Mouse (Mus musculus) liver, adult 10 weeks (tissue): Measurements from ENCODE around the gene Tradd. TPM values are rescaled to one million over a fixed set of nuclear protein-coding genes. Genes with fewer than 3 reads are reported as not detected.

ENCODE experiments used
- polyA plus RNA-seq: library from polyadenylated mRNA; stranded (reverse); fragments of 350-450 nt; fragmentation: Illumina TruSeq; extraction: RNeasy Lipid Tissue Mini Kit (QIAGEN cat#74804); gene quantifications from one replicate; pipeline ENCODE4 v1.2.3, GENCODE M21; 2014; ENCODE audit warnings: low read depth, low replicate concordance

Tradd gene
- polyA plus RNA-seq: 0.82 TPM

DNA sequence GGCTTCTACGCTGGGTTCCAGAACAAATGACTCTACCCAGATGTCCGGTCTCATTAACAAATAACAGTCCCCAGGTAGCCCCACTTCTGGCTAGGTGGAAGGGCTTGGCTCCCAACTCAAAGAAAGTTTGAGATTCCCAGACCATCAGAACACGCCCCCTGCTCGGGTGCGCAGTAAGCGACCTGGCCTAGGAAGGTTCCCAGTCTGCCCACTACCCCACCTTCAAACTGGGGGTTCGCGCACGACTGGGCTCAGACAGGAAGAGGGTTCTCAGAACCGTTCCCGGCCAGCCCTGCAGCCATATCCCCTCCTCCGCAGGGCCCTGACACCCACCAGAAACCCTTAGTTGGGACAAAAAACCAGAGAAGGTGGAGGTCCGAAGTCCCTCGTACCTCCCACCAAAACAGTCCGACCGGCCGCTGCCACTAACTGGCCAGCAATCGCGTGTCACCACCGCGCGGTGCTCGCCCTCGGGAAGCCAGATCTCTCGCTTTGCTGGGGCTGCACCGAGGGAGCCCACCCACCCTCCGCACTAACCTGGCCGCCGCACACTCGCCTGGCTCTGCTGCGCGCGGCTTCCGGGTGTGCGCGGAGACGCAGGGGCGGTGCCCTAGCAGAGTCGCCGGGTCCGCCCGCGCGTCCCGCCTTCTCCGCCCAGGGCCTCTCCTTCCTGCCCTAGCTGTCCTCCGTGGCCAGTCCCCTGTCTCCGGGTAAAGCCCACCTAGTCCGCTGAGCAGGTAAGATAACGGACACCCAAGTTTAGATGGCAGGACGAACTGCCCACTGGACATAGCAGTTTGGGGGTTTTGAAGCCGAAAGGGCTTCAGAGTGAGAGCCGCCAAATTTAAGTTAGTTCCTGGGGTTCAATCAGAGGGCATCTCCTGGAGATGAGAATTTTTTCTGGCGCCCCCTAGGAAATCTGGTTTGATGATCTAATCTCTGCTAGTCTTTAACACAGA is at the start of gene Tradd, which contains the start of gene Fbxl8:
Gene Tradd (minus strand): TSS at position 586 of the 959 bp plus-strand sequence.
Gene Fbxl8 (plus strand): TSS at position 625 of the 959 bp plus-strand sequence.

DNA sequence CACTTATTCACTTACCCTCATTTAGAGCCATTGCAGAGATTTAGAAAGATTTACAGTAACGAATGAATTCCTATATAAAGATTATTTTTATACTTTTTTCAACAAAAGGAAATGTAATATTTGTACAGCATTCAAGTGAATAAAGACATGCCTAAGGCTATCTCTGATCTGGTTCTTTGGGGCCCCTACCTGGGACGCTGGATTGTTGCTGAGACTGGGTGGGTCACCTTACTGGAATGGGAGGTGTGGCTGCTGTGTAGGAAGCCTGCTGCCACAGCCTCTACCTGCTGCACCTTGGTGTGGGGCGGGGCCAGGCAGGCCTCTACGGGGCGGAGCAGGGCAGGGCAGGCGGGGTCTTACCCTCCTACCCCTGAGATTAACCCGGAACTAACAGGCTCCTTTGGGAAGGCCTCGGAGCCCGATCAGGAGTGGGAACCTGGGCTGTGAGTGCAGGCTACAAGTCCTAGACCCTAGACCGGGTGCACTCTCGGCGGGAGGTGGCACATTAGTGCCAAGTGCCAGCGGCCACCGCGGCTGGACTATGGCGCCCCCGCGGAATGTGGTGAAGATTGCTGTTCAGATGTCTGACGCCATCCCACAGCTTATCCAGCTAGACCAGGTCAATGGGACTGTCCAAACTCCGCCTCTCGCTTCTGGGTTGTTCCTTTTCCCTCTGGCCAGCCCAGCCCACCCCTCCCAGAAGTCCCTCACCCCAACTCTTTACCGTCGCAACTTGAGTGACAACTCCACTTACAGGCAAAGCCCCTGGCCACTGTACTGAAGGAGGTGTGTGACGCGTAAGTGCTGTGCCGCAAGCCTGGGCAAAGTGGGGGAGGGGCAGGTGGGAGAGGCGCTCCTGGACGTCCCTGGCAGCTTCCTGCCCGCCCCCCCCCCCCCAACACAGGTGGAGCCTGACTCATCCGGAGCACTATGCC is 41.1 kb upstream of the Tradd start, which contains the start of gene Elmo3:
Gene Elmo3 (plus strand): TSS at position 391 of the 935 bp plus-strand sequence.

DNA sequence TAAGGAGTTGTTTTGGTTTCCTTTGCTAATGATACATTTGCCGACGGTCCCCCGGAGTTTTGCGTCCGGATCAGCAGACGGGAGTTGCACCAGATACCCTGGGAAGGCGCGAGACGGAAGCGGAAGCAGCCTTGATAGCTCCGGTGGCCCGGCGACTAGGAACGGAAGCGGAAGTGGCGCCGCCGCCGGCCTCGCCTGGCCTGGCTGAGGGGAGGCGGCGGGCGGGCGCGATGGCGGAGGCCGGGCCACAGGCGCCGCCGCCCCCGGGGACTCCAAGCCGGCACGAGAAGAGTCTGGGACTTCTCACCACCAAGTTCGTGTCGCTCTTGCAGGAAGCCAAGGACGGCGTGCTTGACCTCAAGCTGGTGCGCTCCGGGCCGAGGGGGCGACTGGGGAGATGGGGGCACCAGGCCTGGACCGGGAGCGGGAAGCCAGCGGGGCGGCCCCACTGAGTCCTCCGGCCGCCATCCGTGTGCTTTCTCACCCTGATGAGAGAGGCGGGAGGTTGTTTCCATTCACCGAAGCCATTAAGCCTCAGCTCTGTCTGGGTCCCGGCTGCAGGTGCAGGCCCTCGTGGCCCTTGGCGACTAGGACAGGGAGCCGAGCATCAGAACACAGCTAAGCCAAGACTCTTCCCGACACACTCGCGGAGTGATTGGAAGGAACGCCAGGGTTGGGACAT is 33.2 kb upstream of the Tradd start, which contains the start of gene E2f4:
Gene E2f4 (plus strand): TSS at position 153 of the 682 bp plus-strand sequence.

DNA sequence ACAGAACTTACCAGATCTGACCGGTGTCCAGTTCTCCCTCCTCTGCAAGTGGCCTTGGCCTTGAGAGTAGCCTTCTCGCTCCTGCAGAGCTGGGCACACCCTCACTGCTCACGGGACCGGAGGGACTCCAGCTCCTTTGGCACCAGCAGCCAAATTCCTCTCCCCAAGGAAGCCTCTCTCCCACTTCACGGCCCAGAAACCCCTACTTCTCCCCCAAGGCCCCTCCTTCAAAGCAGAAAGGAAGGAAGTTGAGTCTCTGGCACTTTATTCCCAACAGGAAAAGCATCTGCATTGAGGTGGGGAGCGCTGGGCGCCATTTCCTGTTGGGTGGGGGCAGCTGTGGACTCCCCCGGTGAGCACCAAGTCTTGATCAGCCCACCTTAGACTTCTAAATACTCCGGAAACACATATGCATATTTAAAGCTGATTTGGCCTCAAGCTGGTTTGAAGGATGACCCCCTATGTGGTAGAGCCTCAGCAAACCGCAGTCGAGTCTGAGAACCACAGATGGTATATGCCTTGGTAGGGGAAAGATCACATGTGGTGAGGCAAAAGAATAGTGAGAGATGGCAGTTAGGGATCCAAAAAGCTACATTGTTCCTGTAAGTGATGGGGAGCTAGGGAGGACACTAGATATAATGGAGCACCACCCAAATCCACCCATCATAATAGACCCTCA is 31.6 kb upstream of the Tradd start, which contains the start of gene Exoc3l:
Gene Exoc3l (minus strand): TSS at position 207 of the 679 bp plus-strand sequence.

GRCm38 (mm10) chr8:105289805-105290460 is 25.5 kb upstream of the Tradd start, which contains the start of gene 4931428F04Rik:
Gene 4931428F04Rik, minus strand, starts transcription at chr8:105289864.

GRCm38 (mm10) chr8:105275840-105276239 is 11.4 kb upstream of the Tradd start, which contains the start of gene Nol3:
Gene Nol3, plus strand, starts transcription at chr8:105276140.

GRCm38 (mm10) chr8:105269461-105269947 is 5.1 kb upstream of the Tradd start, which contains the start of gene Hsf4:
Gene Hsf4, plus strand, starts transcription at chr8:105269801.

GRCm38 (mm10) chr8:105254966-105255350 is 9.5 kb downstream of the Tradd start, which contains the start of gene B3gnt9:
Gene B3gnt9, minus strand, starts transcription at chr8:105255153.

DNA sequence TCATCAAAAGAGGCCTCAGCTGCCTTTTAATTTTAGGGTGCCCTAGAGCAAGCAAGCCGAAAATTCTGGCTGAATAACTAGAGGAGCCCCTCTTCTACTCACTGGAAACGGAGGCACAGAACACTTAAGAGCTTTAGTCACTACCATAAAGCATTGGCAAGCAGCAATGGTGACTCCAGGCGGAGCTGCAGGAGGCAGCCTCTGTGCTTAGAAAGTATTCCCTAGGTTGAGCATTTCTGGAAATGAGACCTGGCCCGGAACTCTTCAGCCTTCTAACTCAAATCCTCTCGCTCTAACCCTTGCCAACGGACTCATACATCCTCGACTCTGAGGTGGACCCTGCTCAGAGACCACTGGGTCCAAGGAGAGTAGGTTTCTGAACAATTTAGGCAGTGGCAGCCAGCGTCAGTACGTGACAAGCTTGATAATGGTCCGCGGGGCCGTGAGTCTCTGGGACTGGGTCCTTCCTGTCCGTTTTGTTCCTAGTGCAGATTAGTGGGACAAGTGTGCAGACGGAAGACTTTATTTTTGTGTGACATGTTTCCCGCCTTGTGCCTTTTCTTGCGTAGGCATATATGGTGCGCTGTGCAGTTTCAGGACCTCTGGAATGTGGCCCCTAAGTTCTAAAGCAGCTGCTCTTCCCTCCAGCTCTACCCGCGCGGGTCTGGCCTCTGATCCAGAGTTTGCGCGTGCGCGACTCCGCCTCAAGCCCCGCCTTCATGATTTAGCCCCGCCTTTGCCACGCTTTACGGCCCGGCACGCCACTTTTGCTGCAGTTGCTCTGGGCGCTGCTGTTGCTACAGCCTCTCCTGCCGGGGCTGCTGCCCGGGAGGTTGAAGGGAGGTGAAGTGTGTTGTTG is 39.8 kb downstream of the Tradd start, which contains the start of gene D230025D16Rik:
Gene D230025D16Rik (plus strand): TSS at position 733 of the 859 bp plus-strand sequence.

Other genes starting within 250 kb of the Tradd start
- gene Ces3a, start 216.0 kb downstream of the Tradd start, polyA plus RNA-seq: 886 TPM
- gene Ces3b, start 180.9 kb downstream of the Tradd start, polyA plus RNA-seq: 265 TPM
- 0.56 TPM for gene Ces4a, start 132.8 kb downstream of the Tradd start, polyA plus RNA-seq
- 31.0 TPM for gene Cbfb, start 93.9 kb downstream of the Tradd start, polyA plus RNA-seq
- 44.6 TPM for gene D230025D16Rik, start 39.5 kb downstream of the Tradd start, polyA plus RNA-seq
- not detected for gene B3gnt9, start 9.5 kb downstream of the Tradd start, polyA plus RNA-seq
- gene Fbxl8, start within 50 bp of the Tradd start, polyA plus RNA-seq: 0.21 TPM
- gene Hsf4, start 5.2 kb upstream of the Tradd start, polyA plus RNA-seq: not detected
- 0.24 TPM for gene Nol3, start 11.5 kb upstream of the Tradd start, polyA plus RNA-seq
- 0.21 TPM for gene 4931428F04Rik, start 25.3 kb upstream of the Tradd start, polyA plus RNA-seq
- not detected for gene Exoc3l, start 31.5 kb upstream of the Tradd start, polyA plus RNA-seq
- 4.1 TPM for gene E2f4, start 33.1 kb upstream of the Tradd start, polyA plus RNA-seq
- gene Elmo3, start 41.0 kb upstream of the Tradd start, polyA plus RNA-seq: 3.2 TPM
- gene Lrrc29, start 61.7 kb upstream of the Tradd start, polyA plus RNA-seq: 0.24 TPM
- gene Tmem208, start 61.7 kb upstream of the Tradd start, polyA plus RNA-seq: 17.8 TPM
- 0.13 TPM for gene Fhod1, start 83.3 kb upstream of the Tradd start, polyA plus RNA-seq
- not detected for gene Slc9a5, start 84.2 kb upstream of the Tradd start, polyA plus RNA-seq
- not detected for gene Plekhg4, start 108.7 kb upstream of the Tradd start, polyA plus RNA-seq
- gene Kctd19, start 148.9 kb upstream of the Tradd start, polyA plus RNA-seq: not detected
- gene Lrrc36, start 149.0 kb upstream of the Tradd start, polyA plus RNA-seq: not detected
- gene Tppp3, start 206.9 kb upstream of the Tradd start, polyA plus RNA-seq: not detected
- 0.29 TPM for gene Zdhhc1, start 232.3 kb upstream of the Tradd start, polyA plus RNA-seq